Mouse (Mus musculus) neural tube, postnatal 0 days (tissue): ENCODE measurements around the gene Tnni3. TPM values are rescaled to one million over a fixed set of nuclear protein-coding genes. Genes with fewer than 3 reads are reported as not detected.

ENCODE experiments used
- polyA plus RNA-seq: library from polyadenylated mRNA; unstranded; fragments of >200 nt; fragmentation: Nextera tagmentation; extraction: Ambion mirVana; gene quantifications from 2 replicates; pipeline ENCODE4 v1.2.1, GENCODE M21; 2015

Tnni3 gene
- polyA plus RNA-seq, result 2.0 and 2.4 TPM in 2 replicates

DNA sequence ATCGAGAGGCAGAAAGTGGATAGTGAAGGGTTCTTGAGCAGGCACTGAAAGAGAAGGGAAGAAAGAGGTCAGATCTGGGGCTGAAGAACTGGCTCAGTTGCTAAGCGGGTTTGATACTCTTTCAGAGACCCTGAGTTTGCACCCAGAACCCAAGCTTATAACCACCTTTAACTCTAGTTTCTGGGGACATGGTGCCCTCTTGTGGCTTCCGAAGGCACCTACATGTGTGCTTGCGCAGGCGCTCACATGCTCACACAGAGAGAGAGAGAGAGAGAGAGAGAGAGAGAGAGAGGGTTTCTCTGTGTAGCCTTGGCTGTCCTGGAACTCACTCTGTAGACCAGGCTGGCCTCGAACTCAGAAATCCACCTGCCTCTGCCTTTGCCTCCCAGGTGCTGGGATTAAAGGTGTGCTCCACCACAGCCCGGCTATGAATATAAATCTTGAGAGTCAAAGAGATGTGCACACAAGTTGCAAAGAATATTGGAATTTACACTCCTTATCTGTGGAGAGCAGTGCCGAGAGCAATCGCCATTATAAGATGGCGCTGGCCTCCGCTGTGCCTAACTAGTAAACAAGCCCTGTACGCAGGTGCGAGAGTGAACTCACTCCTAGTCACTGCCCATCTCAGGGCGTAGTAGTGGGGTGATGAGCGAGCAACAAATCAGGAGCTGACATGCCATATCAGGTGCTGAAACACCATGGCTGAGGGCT, at the start of gene Tnni3:
Gene Tnni3 (minus strand): TSS at position 18 of the 711 bp plus-strand sequence.

GRCm38 (mm10) chr7:4547221-4547641, 23.2 kb upstream of the Tnni3 start, which contains the start of gene Syt5:
Gene Syt5, minus strand, starts transcription at chr7:4547541.

DNA sequence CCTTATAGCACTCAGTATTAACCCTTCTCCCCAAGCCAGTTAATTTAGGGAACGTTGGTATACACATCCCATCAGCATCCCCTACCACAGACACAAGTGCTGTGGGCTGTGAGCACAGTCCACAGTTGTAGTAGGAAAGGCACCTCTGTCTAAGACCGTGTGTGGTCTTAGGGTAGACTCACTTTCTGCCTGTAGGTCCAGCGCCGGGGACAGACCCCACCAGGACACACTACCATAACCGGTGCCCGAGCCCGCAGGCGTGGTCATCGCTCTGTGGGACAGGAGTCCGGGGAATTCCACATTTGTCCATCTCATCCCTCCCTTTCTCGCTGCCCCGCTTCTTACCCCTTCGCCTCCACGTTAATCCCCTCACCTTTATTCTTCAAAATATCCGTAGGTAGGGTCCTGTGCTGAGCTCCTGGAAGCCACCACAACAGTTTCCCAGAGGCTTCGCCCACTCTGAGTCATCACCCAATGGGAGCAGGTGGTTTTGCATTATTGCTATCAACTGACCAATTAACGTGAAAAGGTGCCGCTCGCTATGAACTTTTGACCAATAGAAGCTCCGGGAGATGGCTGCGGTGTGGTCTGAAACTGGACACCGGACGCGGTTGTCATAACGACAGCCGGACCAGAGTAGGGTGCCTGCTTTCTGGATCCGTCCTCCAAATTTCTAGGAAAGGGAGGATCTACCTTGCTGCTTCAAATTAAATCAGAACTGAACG, 8.1 kb upstream of the Tnni3 start, which contains the start of gene Dnaaf3:
Gene Dnaaf3 (minus strand): TSS at position 449 of the 725 bp plus-strand sequence.

DNA sequence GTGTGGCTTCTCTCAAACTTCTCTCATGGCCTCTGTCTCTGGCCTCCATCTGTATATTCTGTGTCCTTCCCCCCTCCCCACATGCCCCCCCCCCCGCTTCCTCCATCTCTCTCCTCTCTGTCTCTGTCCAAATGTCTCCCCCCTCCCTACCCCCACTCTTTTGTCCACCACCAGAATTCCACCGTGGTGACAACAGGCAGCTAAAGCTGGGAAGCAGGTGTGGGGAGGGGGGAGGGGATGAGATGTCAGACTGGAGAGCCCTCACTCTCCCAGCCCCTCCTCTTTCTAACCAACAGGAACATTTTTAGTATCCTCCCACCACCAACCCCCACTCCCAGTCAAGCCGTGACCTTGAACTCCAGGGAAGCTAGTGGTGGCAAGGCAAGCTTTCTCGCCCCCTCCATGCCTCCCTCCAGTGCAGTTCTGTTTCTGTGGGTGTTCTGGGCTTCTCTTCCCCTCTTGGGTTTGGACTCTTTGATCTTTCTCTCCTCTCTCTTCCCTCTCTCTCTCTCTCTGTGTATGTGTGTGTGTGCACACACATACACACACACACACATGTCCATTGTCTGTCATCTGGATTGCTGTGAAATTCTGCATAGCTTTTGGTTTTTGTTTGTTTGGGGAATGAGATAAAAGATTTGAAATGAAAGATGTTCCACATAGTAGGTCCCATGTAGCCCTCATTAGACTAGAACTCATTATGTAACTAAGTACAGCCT, 7.5 kb downstream of the Tnni3 start, which contains the start of gene Tnnt1:
Gene Tnnt1 (minus strand): TSS at position 51 of the 719 bp plus-strand sequence.

DNA sequence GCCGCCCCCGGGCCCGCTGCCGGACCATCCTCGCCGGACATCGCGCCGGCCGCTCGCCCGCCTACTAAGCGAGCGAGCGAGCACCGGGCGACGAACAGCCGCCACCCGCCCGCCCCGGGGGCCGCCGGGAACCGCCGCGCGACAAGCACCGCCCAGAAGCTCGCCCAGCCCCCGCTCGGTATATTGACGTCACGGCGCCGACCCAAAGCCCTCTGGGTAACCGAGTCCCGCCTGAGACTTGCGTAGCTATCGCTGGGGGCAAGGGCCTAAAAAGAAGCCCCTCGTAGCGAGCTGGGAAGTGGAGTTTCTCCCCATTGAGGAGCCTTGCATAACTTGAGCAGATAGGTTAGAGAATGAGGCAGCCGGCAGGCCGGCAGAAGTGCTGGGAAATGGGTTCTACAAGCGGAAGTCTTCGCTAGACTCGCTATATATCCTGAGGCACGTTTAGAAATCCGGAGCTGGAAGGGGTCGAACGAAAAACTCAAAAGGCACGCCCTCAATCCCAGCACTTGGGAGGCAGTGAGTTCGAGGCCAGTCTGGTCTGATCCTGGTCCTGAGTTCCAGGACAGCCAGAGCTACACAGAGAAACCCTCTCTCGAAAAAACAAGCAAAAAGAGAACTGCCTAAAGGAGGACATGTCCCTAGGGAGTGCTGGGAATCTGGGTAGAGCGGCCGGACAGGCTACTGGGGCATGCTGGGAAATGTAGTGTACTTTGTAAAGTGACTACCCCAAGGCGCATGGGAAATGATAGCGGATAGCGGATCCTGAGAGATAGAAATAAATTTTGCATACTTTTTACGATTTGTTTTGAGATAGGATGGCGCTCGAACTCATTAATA, 22.3 kb downstream of the Tnni3 start, which contains the start of gene Ppp1r12c:
Gene Ppp1r12c (minus strand): TSS at position 123 of the 840 bp plus-strand sequence.

Other genes with a start within 250 kb of the Tnni3 start
- not detected in 2 replicates for gene Ncr1, start 186.5 kb downstream of the Tnni3 start, polyA plus RNA-seq
- not detected in 2 replicates for gene Gp6, start 126.5 kb downstream of the Tnni3 start, polyA plus RNA-seq
- gene Rdh13, start 78.6 kb downstream of the Tnni3 start, polyA plus RNA-seq, result 34.3 and 37.5 TPM in 2 replicates
- 6.5 and 7.8 TPM in 2 replicates for gene Eps8l1, start 63.6 kb downstream of the Tnni3 start, polyA plus RNA-seq
- 45.1 and 47.7 TPM in 2 replicates for gene Ppp1r12c, start 22.5 kb downstream of the Tnni3 start, polyA plus RNA-seq
- gene Tnnt1, start 7.8 kb downstream of the Tnni3 start, polyA plus RNA-seq, result 1.9 and 3.6 TPM in 2 replicates
- gene Dnaaf3, start 8.2 kb upstream of the Tnni3 start, polyA plus RNA-seq, result 1.5 and 2.1 TPM in 2 replicates
- 82.1 and 85.1 TPM in 2 replicates for gene Syt5, start 23.3 kb upstream of the Tnni3 start, polyA plus RNA-seq
- 0.45 and 0.60 TPM in 2 replicates for gene Ptprh, start 79.8 kb upstream of the Tnni3 start, polyA plus RNA-seq
- 0.75 and 1.0 TPM in 2 replicates for gene Tmem86b, start 107.2 kb upstream of the Tnni3 start, polyA plus RNA-seq
- 11.9 and 12.9 TPM in 2 replicates for gene Ppp6r1, start 134.8 kb upstream of the Tnni3 start, polyA plus RNA-seq
- gene Hspbp1, start 160.8 kb upstream of the Tnni3 start, polyA plus RNA-seq, result 159 and 162 TPM in 2 replicates
- gene Brsk1, start 166.4 kb upstream of the Tnni3 start, polyA plus RNA-seq, result 9.4 and 9.6 TPM in 2 replicates
- gene Tmem150b, start 201.0 kb upstream of the Tnni3 start, polyA plus RNA-seq, result 0.13 TPM in 1 of 2 replicates, not detected in the other
- 27.9 and 32.2 TPM in 2 replicates for gene Kmt5c, start 215.9 kb upstream of the Tnni3 start, polyA plus RNA-seq
- 64.8 and 72.7 TPM in 2 replicates for gene Cox6b2, start 228.9 kb upstream of the Tnni3 start, polyA plus RNA-seq
- gene Fam71e2, start 247.1 kb upstream of the Tnni3 start, polyA plus RNA-seq, result not detected in 2 replicates